Mouse (Mus musculus) olfactory bulb, adult 2 months (tissue): ENCODE measurements around the gene Repin1. TPM values are rescaled to one million over a fixed set of nuclear protein-coding genes. Genes with fewer than 3 reads are reported as not detected.

Experiments
- H3K27ac ChIP-seq: fragments of 200-500 bp; 2 replicates; pipeline ENCODE4 v1.5.1; 2012; ENCODE audit warnings: low read depth, low read length; ENCODE audit not compliant: insufficient read depth
- H3K4me1 ChIP-seq: fragments of 200-500 bp; 2 replicates; pipeline ENCODE4 v1.6.1; 2012; ENCODE audit warnings: low read length; ENCODE audit not compliant: control insufficient read depth, insufficient read depth
- H3K4me3 ChIP-seq: fragments of 200-500 bp; 2 replicates; pipeline ENCODE4 v1.5.1; 2012; ENCODE audit warnings: mild to moderate bottlenecking, low read depth, low read length, moderate library complexity; ENCODE audit not compliant: insufficient read depth
- CTCF ChIP-seq: fragments of 200-500 bp; IDR thresholded peaks from 2 replicates; pipeline ENCODE4 v1.5.1; 2012; ENCODE audit warnings: low read depth, mild to moderate bottlenecking, low read length, moderate library complexity; ENCODE audit not compliant: insufficient read depth
- POLR2A ChIP-seq: fragments of 200-500 bp; IDR thresholded peaks from 2 replicates; pipeline ENCODE4 v1.6.1; 2012; ENCODE audit warnings: mild to moderate bottlenecking, low read depth, low read length, moderate library complexity; ENCODE audit not compliant: insufficient read depth
- WGBS: fragments of 180-500 bp; shearing (Covaris S2); methylation state at CpG from one replicate; pipeline ENCODE4 v1.1.7; 2018; 5-methylcytosine and 5-hydroxymethylcytosine counted together
- polyA plus RNA-seq: library from polyadenylated mRNA; stranded (reverse); fragments of >200 nt; gene quantifications from 2 replicates; pipeline ENCODE4 v1.2.4, GENCODE M21; 2012; ENCODE audit warnings: low replicate concordance; ENCODE audit not compliant: missing spikeins, insufficient read depth, insufficient read length

Gene Repin1
- polyA plus RNA-seq, 1 experiment, result not detected

DNA sequence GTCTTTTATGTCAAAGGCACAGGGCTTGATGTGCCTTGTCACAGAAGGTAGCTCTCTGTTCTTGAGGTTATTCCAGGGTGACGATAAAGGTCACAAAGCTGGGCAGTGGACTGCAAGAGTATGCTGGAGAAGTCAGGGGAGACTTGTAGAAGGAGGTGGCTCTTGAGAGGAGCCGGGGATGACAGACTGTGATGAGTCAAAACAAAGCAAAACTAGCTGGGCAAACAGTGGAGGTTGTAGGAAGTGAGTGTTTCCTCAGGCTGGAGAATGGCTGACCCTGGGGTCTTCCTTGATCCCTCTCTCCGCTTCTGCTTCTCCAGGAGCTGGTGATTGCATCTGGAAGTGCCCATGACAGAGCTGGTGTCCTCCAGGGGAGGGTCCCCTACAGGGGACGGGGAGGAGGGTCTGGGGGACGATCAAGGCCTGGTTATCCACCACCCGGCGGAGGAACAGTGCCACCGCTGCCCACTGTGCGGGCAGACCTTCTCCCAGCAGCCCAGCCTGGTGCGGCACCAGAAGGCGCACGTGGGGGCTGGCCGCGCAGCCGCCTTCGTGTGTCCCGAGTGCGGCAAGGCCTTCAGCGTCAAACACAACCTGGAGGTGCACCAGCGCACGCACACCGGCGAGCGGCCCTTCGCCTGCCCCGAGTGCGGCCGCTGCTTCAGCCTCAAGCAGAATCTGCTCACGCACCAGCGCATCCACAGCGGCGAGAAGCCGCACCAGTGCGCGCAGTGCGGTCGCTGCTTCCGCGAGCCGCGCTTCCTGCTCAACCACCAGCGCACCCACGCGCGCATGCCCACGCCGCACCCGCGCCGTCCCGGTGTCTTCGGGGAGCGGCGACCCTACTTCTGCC, 35.4 kb downstream of the Repin1 start:
- Histone ChIP-seq H3K27ac (no peak overlapping the region; the same call in 1 of the 2 replicates), H3K4me1 (peaks cover 22% of the 10 kb centered on the region), H3K4me3 (peak overlapping the region; percentile 53)
- TF ChIP-seq CTCF (no peak), POLR2A (peak; percentile 57; the same call in 1 of the 2 replicates)
- 13% methylated on average over 54 of the region's 54 CpGs for WGBS

DNA sequence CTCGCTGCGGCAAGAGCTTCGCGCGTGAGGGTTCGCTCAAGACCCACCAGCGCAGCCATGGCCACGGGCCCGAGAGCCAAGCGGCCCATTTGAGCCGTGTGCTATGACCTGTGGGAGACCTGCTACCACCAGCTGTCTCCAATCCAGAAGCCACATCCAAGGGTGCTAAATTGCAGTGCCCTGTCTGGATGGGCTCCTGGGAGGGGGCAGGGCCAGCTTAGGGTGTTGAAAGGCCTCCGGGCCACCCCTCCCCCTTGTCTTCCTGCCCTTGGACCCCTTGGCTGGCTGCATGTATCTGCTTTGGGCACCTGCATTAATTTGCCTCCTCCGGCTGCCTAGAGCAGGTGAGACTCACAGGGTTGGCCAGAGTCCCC, 36.0 kb downstream of the Repin1 start:
- Histone ChIP-seq H3K4me3 (peak overlapping the region; percentile 53), H3K27ac (no peak overlapping the region), H3K4me1 (peaks cover 22% of the 10 kb centered on the region)
- TF ChIP-seq POLR2A (no peak), CTCF (no peak)
- 20% methylated on average over 13 of the region's 13 CpGs for WGBS

DNA sequence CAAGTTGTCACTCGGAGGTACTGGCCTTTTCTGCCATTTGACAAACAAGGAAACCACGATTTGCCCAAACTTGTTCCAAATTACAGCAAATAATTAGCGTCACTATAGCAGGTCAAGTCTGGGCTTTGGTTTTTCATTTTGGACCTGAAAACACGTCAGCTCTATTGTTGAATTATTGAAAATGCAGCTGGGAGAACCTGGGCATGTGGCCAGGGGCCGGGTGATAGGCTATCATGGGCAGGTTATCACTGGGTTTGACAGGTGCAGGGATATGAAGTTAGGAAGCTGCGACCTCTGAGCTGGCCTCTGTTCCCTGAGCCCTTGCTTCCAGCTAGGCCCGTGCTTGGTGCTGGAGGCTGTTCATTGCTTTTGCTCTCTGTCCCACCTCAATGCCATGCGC, 37.1 kb downstream of the Repin1 start:
- 89% methylated on average over 8 of the region's 8 CpGs for WGBS
- TF ChIP-seq CTCF (no peak), POLR2A (no peak)
- Histone ChIP-seq H3K4me3 (no peak overlapping the region), H3K27ac (no peak overlapping the region), H3K4me1 (peaks cover 22% of the 10 kb centered on the region)

DNA sequence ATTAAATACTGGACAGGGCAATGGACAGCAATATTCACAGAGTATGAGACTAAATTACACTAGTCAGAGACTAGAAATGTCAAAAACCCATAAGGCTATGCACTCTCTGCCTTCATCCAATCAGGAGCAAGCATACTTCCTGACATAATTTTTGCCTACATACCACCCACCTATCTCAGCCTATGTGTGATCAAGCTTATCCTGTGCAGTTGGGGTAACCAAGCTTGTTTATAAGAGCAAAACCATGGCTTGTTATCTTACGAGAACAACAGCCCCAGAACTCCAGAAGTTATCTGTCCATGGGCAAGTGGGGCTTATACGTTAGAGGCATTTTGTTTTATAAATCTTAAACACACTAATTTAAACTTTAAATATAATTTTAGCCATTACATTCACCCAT, 41.4 kb downstream of the Repin1 start:
- H3K27ac ChIP-seq, result no peak overlapping the region
- no peak for TF ChIP-seq CTCF
- 94% methylated on average over 2 of the region's 2 CpGs for WGBS
- H3K4me3 ChIP-seq, result no peak overlapping the region
- peaks cover 2% of the 10 kb centered on the region; the same call in 1 of the 2 replicates for H3K4me1 ChIP-seq

DNA sequence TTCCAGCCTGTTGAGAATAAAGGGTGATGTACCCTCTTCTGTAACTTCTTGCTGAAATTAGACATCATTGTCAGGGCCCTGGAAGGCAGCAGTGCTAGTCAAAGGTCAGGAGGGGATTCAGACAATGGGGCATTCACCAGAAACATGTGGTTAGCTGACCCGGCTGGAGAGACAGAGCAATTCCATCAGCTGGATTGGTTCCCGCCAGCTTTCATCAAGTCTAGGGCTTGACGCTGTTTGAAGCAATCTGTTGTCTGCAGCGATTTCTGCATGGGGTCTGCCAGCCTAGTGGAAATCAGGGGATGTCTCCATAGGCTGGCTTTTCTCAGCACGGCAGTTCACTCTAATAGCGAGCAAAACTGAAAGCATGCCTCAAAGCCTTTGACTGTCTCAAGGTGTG, 42.8 kb downstream of the Repin1 start:
- TF ChIP-seq CTCF, result no peak
- TF ChIP-seq POLR2A, result no peak
- Histone ChIP-seq H3K27ac (no peak overlapping the region), H3K4me3 (no peak overlapping the region), H3K4me1 (peaks cover 2% of the 10 kb centered on the region; the same call in 1 of the 2 replicates)
- 71% methylated on average over 6 of the region's 6 CpGs for WGBS

- peaks cover 2% of the 10 kb centered on the region; the same call in 1 of the 2 replicates for H3K4me1 ChIP-seq
- 61% methylated on average over 6 of the region's 6 CpGs for WGBS
- no peak overlapping the region for H3K4me3 ChIP-seq
- no peak for TF ChIP-seq POLR2A
- H3K27ac ChIP-seq, result no peak overlapping the region
These were observed 44.3 kb downstream of the Repin1 start for GRCm38 (mm10) chr6:48637811-48638500.

- TF ChIP-seq CTCF, result no peak
- TF ChIP-seq POLR2A, result no peak
- 66% methylated on average over 2 of the region's 2 CpGs for WGBS
- Histone ChIP-seq H3K27ac (no peak overlapping the region), H3K4me3 (no peak overlapping the region), H3K4me1 (peaks cover 2% of the 10 kb centered on the region; the same call in 1 of the 2 replicates)
These were observed 44.9 kb downstream of the Repin1 start for GRCm38 (mm10) chr6:48638553-48638952.

- TF ChIP-seq POLR2A, result no peak
- TF ChIP-seq CTCF, result no peak
- H3K27ac ChIP-seq, result no peak overlapping the region
- no peak overlapping the region for H3K4me3 ChIP-seq
- 87% methylated on average over 6 of the region's 6 CpGs for WGBS
- peaks cover 2% of the 10 kb centered on the region; the same call in 1 of the 2 replicates for H3K4me1 ChIP-seq
These were observed 47.7 kb downstream of the Repin1 start for GRCm38 (mm10) chr6:48641391-48641790.

GRCm38 (mm10) chr6:48642764-48643292, 49.1 kb downstream of the Repin1 start:
- peaks cover 4% of the 10 kb centered on the region; the same call in 1 of the 2 replicates for H3K4me1 ChIP-seq
- WGBS, result 20% methylated on average over 4 of the region's 4 CpGs
- no peak overlapping the region for H3K4me3 ChIP-seq
- TF ChIP-seq CTCF (no peak), POLR2A (no peak)
- H3K27ac ChIP-seq, result no peak overlapping the region
